Mouse (Mus musculus) left cerebral cortex, adult 8-10 months (tissue): ENCODE measurements around the gene Kctd13. TPM values are rescaled to one million over a fixed set of nuclear protein-coding genes. Genes with fewer than 3 reads are reported as not detected.
A peak's percentile ranks its signal among the peaks of the same experiment; 100 is the strongest.

Experiments
- DNase-seq, 2 experiments: peaks; one replicate each; pipeline ENCODE4 v3.0.0; 2022; ENCODE audit warnings: low spot score in 2 of 2
- total RNA-seq, 4 experiments: library from RNA; stranded (reverse); gene quantifications; 2 replicates each; pipeline ENCODE4 v1.2.4; 2022

Gene Kctd13
- total RNA-seq, 4 experiments from 2014 or later: 153 to 158 (median 156) TPM

- no peak for DNase-seq
Observed at GRCm38 (mm10) chr7:126981601-126982000, 52.9 kb downstream of the Kctd13 start.

GRCm38 (mm10) chr7:126982054-126982453, 53.4 kb downstream of the Kctd13 start:
- DNase-seq: no peak

GRCm38 (mm10) chr7:126983113-126983512, 54.4 kb downstream of the Kctd13 start:
- DNase-seq: no peak

GRCm38 (mm10) chr7:126984667-126985444, 56.2 kb downstream of the Kctd13 start:
- peak in 1 of 2 experiments; percentile 62 for DNase-seq

GRCm38 (mm10) chr7:126986319-126986718, 57.6 kb downstream of the Kctd13 start:
- DNase-seq: peak in 1 of 2 experiments; percentile 48

GRCm38 (mm10) chr7:126988816-126989215, 60.1 kb downstream of the Kctd13 start:
- no peak for DNase-seq

Other genes with a start within 250 kb of the Kctd13 start
- gene Bola2, start 233.5 kb upstream of the Kctd13 start, total RNA-seq: 10 to 100 TPM; 82.1 to 97.0 (median 90.2) TPM
- 10 to 100 TPM; 17.1 to 23.0 (median 19.6) TPM for gene Slx1b, start 233.1 kb upstream of the Kctd13 start, total RNA-seq
- 100 to 1,000 TPM; 132 to 162 (median 149) TPM for gene Coro1a, start 221.1 kb upstream of the Kctd13 start, total RNA-seq
- 100 to 1,000 TPM; 183 to 207 (median 190) TPM for gene Mapk3, start 169.3 kb upstream of the Kctd13 start, total RNA-seq
- gene Gdpd3, start 162.5 kb upstream of the Kctd13 start, total RNA-seq: 1 to 10 TPM; 1.4 to 3.3 (median 2.3) TPM
- gene Ypel3, start 151.9 kb upstream of the Kctd13 start, total RNA-seq: 100 to 1,000 TPM; 256 to 289 (median 278) TPM
- gene Tbx6, start 147.4 kb upstream of the Kctd13 start, total RNA-seq: under 1 TPM; 0.63 to 1.00 (median 0.84) TPM
- 10 to 100 TPM; 48.2 to 56.0 (median 51.2) TPM for gene Ppp4c, start 136.4 kb upstream of the Kctd13 start, total RNA-seq
- 10 to 100 TPM; 58.1 to 63.4 (median 59.6) TPM for gene Fam57b, start 131.2 kb upstream of the Kctd13 start, total RNA-seq
- gene 4930451I11Rik, start 97.2 kb upstream of the Kctd13 start, total RNA-seq: 1 to 10 TPM in 1 of 4 experiments, not detected in 3; 2.3 TPM
- 10 to 100 TPM; 45.6 to 57.5 (median 53.5) TPM for gene Doc2a, start 81.5 kb upstream of the Kctd13 start, total RNA-seq
- 10 to 100 TPM; 32.6 to 47.7 (median 40.7) TPM for gene Hirip3, start 66.9 kb upstream of the Kctd13 start, total RNA-seq
- 10 to 100 TPM; 48.0 to 61.8 (median 51.8) TPM for gene Ino80e, start 66.5 kb upstream of the Kctd13 start, total RNA-seq
- gene Taok2, start 44.2 kb upstream of the Kctd13 start, total RNA-seq: 100 to 1,000 TPM; 146 to 153 (median 152) TPM
- gene Tmem219, start 6.0 kb upstream of the Kctd13 start, total RNA-seq: 10 to 100 TPM; 20.8 to 25.4 (median 22.8) TPM
- 10 to 100 TPM; 44.4 to 53.4 (median 50.5) TPM for gene Asphd1, start 20.7 kb downstream of the Kctd13 start, total RNA-seq
- gene Sez6l2, start 21.7 kb downstream of the Kctd13 start, total RNA-seq: 100 to 1,000 TPM; 419 to 434 (median 424) TPM
- 100 to 1,000 TPM; 175 to 183 (median 179) TPM for gene Cdipt, start 47.0 kb downstream of the Kctd13 start, total RNA-seq
- under 1 TPM in 1 of 4 experiments, not detected in 3; 0.61 TPM for gene Cdiptos, start 47.2 kb downstream of the Kctd13 start, total RNA-seq
- gene Mvp, start 85.7 kb downstream of the Kctd13 start, total RNA-seq: 10 to 100 TPM; 10.9 to 12.6 (median 12.0) TPM
- 1 to 10 TPM in 1 of 4 experiments, not detected in 3; 2.5 TPM for gene Pagr1b, start 87.6 kb downstream of the Kctd13 start, total RNA-seq
- gene Pagr1a, start 88.5 kb downstream of the Kctd13 start, total RNA-seq: 10 to 100 TPM; 13.2 to 34.8 (median 28.4) TPM
- gene Gm42742, start 92.2 kb downstream of the Kctd13 start, total RNA-seq: 10 to 100 TPM; 35.5 to 49.5 (median 45.3) TPM
- 100 to 1,000 TPM; 191 to 225 (median 213) TPM for gene Prrt2, start 92.3 kb downstream of the Kctd13 start, total RNA-seq
- 100 to 1,000 TPM; 167 to 197 (median 191) TPM for gene Maz, start 98.2 kb downstream of the Kctd13 start, total RNA-seq
- gene Kif22, start 113.6 kb downstream of the Kctd13 start, total RNA-seq: 1 to 10 TPM; 2.3 to 7.1 (median 5.3) TPM
- not detected for gene Zg16, start 158.4 kb downstream of the Kctd13 start, total RNA-seq
- 1 to 10 TPM in 3 of 4 experiments, under 1 TPM in 1; 0.97 to 2.6 (median 1.7) TPM for gene AI467606, start 162.5 kb downstream of the Kctd13 start, total RNA-seq
- under 1 TPM in 3 of 4 experiments, not detected in 1; 0.19 to 0.50 (median 0.28) TPM for gene Qprt, start 193.3 kb downstream of the Kctd13 start, total RNA-seq
- under 1 TPM in 3 of 4 experiments, not detected in 1; 0.09 to 0.30 (median 0.13) TPM for gene Spn, start 208.9 kb downstream of the Kctd13 start, total RNA-seq